Mouse (Mus musculus): ENCODE data around the gene Polr1a.

DNA sequence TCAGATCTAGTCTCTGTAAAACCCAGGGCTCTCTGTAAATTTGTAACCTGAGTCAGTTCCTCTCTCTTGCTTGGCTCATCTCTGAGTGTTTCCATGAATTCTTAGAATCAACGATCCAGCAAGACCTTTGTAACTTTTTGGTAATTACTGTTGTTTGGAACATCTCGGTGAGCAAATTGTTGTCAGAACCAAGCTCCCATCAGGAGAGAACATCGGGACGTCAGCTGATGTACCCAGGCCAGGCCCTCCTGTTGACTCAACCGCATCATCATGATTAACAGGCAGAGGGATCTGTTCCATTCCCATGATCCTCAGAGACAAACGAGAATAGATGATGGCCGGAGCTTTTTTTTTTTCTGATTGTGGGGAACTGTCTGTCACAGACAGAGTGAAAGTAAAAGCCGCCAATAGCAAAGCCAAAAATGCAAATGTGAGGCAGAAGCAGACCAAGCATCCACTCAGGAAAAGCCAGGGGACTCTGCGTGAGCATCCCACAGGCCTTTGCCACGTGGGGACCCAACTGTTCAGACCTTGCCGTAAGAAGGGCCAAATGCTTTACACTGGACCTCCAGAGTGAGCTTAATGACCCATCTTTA, 91.2 kb downstream of the Polr1a start:
- no peak for TF ChIP-seq CTCF (IDR thresholded peaks at IDR 0.05; ENCODE audit: insufficient read depth, low read depth, low read length)
- no peak for TF ChIP-seq POLR2A (IDR thresholded peaks at IDR 0.05; ENCODE audit: insufficient read depth, low read depth, low read length)
